Mouse (Mus musculus): ENCODE results near the gene Ndufb8. TPM values are rescaled to one million over a fixed set of nuclear protein-coding genes. Genes with fewer than 3 reads are reported as not detected.

Gene Ndufb8
- 100 to 1,000 TPM; 379 to 385 TPM for total RNA-seq (2021)
- long read RNA-seq, transcript Ndufb8-201 (5 exons, 680 nt) = major isoform, 152 of 168 reads
- long read RNA-seq, partial matches to known transcripts = 9 of 168 reads
- long read RNA-seq, other reads (novel, unspliced or antisense) = 1 of 168 reads

DNA sequence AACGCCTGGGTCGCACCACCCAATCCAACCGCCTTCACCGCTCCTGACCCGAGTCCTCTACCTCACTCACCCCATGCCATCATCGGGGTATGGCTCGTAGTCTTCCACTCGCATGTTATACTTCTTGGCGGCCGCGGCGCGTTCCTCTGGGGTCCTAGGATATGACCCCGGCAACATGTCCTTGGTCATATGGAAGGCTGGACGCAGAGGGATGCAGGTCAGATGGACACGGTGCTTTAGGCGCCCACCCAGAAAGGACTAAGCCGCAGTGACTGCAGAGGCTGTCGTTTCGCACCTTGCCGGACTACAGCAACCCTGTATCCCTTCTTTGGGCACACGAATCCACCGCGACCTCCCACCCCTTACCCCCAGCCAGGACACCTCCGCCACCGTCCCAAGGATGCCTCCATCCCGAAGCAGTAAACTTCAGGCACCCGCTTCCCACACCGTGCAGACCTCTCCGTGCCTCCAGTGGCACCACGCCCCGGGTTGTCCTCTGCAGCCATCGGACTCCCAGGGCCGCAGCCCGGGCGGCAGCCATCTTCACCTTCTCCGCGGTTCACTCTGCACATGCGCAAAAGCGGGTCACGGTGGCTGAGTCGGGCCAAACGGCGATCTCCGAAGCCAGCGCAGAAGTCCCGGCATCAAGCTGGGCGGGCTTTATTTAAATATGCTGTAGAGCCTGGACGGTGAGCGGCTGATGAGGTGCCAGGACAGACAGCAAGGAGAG lies at the start of gene Ndufb8:
TSS of gene Ndufb8 (minus strand) at position 580 of the 730 bp plus-strand sequence.
- DNase-seq (ENCODE audit: low spot score in 2 of 2) = peak; percentile 92 to 96

DNA sequence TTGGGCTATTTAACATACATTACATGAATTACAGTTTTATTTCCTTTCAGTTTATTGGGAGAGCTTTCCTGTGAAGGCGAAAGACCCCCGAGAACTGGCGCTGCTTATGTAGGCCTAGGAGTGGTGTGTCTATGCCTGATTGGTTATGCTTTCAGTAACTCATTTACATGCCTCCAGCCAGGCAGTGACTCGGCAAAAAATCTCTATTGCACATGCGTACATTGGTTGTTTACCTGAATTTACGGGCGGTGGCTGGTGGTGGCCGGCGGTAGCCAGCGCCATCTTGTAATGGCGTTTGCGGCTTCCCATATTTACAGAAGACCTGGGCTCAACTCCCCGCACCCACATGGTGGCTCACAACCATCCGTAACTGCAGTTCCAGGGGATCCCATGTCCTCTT lies 38.9 kb upstream of the Ndufb8 start:
- DNase-seq (ENCODE audit: low spot score in 2 of 2) = no peak

GRCm38 (mm10) chr19:44591638-44592037 lies 36.4 kb upstream of the Ndufb8 start:
- DNase-seq (ENCODE audit: low spot score in 2 of 2) = no peak

DNA sequence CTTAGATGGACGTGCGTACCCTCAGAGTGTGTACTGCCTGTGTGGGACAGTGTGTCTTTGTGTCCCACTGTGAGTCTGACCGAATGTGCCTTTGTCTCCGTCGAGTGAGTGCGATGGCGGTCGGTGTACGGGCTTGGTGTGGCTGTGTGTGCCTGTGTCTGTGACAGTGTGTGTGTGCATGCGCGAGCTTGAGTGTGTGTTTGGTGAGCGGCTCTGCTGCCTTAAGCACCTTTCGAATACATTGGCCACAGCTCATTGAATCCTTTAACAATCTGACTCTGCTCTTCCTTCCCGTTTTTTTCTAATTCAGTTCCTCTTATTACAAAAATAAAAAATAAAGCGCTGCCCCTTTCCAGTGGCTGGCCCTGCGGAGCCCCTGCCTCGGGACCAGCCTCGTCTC lies 35.8 kb upstream of the Ndufb8 start:
- DNase-seq (ENCODE audit: low spot score in 2 of 2) = no peak

DNA sequence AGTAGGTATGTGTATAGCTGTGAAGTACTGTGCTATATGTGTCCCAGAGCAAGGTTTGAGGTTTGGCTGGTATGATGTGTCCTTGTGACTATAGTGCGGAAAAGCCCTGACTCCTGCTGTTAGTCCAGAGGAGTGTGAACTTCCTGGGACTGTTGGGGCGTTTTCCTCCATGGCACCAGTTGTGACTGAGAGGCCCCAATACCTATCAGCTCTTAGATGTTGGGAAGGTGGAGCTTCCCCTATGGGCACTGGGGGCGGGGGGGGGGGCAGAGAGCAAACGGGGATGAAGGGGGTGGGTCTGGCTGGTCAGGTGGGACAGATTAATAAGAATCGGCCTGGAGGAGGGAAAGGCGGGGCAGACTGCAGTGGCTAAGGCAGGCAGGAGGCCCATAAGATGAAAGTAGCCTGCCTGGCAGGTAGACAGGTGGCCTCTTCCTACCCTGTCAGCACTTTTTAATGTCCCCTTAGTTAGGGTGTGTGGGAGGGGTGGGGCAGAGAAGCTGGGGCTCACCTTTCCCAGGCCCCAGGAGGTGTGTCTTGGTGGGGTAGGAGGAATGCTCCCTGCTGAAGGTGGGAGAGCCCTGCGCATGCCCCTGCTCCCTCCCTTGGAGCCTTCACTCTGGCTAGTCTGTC lies 34.5 kb upstream of the Ndufb8 start:
- DNase-seq (ENCODE audit: low spot score in 2 of 2) = no peak

- DNase-seq (ENCODE audit: low spot score in 2 of 2) = no peak
Observed at GRCm38 (mm10) chr19:44588036-44588435, 32.8 kb upstream of the Ndufb8 start.

GRCm38 (mm10) chr19:44582638-44583309 lies 27.5 kb upstream of the Ndufb8 start:
- DNase-seq (ENCODE audit: low spot score in 2 of 2) = peak; percentile 85 to 95

- no peak for DNase-seq (ENCODE audit: low spot score in 2 of 2)
Observed at GRCm38 (mm10) chr19:44582103-44582502, 26.9 kb upstream of the Ndufb8 start.

GRCm38 (mm10) chr19:44578038-44578437 lies 22.8 kb upstream of the Ndufb8 start:
- DNase-seq (ENCODE audit: low spot score in 2 of 2) = no peak

DNA sequence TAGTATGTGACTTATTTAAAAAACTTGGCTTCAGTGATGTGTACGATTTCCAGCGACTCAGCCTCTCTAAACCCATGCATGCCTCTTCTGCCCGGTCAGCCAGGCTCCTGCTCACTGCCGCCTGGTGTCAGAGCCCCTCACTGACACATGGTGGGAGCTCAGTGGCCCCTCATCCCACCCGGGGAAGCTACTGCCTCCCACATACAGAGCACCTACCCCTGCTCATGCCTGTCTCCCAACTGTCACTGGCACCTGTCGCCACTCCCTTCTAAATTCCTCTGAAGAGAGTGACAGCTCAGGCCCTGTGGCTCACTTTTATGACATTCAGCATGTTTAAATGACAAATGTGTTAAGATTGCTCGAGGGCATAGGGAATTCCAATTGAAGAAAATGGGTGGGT lies 21.0 kb upstream of the Ndufb8 start:
- DNase-seq (ENCODE audit: low spot score in 2 of 2) = no peak

DNA sequence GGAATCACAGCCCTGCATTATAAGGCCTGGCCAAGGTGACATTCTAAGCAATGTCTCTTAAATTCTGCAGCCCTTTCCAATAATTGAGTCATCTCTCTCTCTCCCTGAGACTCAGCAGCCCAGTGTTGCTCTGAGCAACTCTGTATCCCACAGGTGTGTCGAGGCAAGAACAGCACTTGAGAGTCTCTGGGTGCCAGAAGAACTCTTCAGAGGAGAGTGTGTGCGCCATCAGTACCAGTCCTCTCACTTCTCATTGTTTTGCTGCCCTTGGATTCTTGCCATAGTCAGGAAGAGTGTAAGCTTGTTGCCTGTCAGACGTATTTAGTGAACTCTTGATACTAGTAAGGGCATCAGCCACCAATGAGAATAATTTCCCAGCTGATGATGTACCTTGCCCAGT lies 12.5 kb upstream of the Ndufb8 start:
- DNase-seq (ENCODE audit: low spot score in 2 of 2) = no peak

- no peak for DNase-seq (ENCODE audit: low spot score in 2 of 2)
Observed at GRCm38 (mm10) chr19:44564006-44564405, 8.8 kb upstream of the Ndufb8 start.

GRCm38 (mm10) chr19:44562652-44563206 lies 7.5 kb upstream of the Ndufb8 start, which contains the start of gene Hif1an:
TSS of gene Hif1an (plus strand) at chr19:44562850.
- DNase-seq (ENCODE audit: low spot score in 2 of 2) = peak; percentile 87 to 98

DNA sequence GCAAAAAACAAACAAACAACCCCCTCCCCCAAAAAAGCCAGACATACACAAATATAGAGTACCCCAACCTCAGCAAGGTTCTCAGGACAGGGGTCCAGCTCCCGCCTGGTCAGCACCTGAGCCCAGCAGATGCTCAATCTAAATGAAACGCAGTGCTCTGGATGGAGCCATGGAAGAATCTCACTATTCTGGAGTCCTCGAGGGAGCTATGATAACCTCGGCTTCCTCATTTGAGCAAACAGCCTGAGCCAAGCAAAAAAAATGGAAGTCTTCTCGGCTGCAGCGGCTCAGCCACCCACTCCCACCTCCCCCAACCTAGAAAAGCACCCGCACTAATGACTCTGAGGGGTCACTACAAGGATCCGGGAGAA lies 765 bp downstream of the Ndufb8 start:
- DNase-seq (ENCODE audit: low spot score in 2 of 2) = no peak

DNA sequence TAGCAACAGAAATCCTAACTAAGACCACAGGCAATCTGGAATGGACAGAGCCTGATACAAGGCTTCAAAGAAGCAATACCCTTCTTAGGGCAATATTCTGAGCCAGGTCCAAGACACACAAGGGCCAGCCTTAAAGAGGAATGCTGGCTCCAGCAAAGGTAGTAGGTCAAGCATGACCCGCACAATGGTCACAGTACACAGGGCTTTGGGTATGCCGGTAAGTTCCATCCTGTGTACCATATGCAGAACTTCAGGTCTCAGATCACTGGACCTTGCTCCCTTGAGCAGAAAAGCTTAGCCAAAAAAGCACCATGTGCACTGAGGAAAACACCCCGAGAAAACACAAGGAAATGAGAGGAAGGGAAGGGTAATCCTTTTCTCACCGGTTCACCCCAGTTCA lies 2.0 kb downstream of the Ndufb8 start:
- no peak for DNase-seq (ENCODE audit: low spot score in 2 of 2)

DNA sequence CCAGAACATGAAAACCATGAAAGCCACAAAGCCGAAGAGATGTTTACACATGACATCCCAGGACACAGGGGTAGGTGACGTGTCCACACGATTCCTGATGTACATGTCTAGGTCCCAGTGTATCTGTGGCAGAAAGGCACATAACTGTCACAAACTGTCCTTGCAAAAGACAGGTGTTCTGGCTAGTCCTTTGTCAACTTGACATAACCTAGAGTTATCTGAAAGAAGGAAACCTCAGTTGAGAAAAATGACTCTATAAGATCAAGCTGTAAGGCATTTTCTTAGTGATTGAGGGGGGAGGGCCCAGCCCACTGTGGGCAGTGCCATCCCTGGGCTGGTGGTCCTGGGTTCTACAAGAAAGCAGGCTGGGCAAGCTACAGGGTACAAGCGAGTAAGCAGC lies 2.5 kb downstream of the Ndufb8 start, which contains the start of gene Gm20538:
TSS of gene Gm20538 (minus strand) at position 101 of the 400 bp plus-strand sequence.
- DNase-seq (ENCODE audit: low spot score in 2 of 2) = no peak

- DNase-seq (ENCODE audit: low spot score in 2 of 2) = no peak
Observed at GRCm38 (mm10) chr19:44545321-44546041, 9.8 kb downstream of the Ndufb8 start, which contains the start of gene Sec31b. TSS of gene Sec31b (minus strand) at chr19:44545864.

DNA sequence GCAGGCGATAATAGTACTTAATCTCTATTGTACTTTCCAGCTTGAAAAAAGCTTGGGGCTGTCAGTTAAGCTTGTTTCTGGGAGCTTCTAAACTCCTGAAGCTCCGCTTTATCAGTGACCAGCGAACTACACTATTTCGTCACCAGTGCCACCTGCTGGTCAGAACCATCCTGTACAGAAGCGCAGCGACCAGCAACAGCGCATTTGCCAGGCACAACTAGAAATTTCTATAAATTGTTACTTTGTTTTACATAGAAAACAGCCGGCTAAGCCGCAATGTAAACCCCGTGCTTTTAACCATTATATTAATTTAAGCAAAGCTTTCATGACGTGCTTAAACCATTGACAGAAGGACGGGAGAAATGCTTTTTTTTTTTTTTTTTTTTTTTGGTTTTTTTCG lies 10.5 kb downstream of the Ndufb8 start:
- peak; percentile 26 to 76 for DNase-seq (ENCODE audit: low spot score in 2 of 2)

- DNase-seq (ENCODE audit: low spot score in 2 of 2) = no peak
Observed at GRCm38 (mm10) chr19:44544372-44544771, 10.9 kb downstream of the Ndufb8 start.

DNA sequence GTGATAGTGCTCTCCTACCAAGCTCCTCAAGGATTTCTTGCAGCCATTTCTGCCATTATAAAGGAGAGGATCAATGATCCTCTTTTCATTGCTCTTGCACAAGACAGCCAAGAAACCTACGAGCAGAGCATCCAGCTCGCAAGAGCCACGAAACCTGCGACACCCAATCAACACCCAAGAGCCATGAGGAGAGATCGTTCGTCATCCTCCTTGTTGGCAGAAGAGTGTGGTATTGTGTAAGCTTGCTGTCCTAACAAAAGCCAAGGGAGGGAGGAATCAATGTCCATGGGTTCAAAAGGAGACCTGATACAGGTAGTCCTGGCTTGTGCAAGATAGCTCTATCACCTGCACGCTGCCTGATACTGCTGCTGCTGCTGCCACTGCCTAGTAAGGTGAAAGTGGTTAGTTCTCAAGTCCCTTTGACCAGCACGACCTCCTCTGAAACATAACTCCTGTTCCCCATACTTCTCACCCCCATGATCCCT lies 12.5 kb downstream of the Ndufb8 start:
- no peak for DNase-seq (ENCODE audit: low spot score in 2 of 2)

- DNase-seq (ENCODE audit: low spot score in 2 of 2) = no peak
Observed at GRCm38 (mm10) chr19:44537416-44537815, 17.8 kb downstream of the Ndufb8 start.
